Mouse (Mus musculus) liver, embryonic 16.5 days (tissue): ENCODE measurements at regions not wholly inside any gene's neighbourhood (a gene's known extent, or its start where the extent isn't known, plus 50 kb on each side); places are given as distances from the start of the nearest gene placed in this dataset.
A peak's percentile ranks its signal among the peaks of the same experiment; 100 is the strongest.
"Not testable (repeated sequence)": the region's sequence is repeated elsewhere in the genome, so short reads cannot be mapped to it uniquely, and the experiment has no call there.

Source experiments
- ATAC-seq: fragments of 200-750 bp; cut with Nextera tagmentation; 2 replicates; pipeline ENCODE4 v1.8.0; 2017; ENCODE audit warnings: low read depth, mild to moderate bottlenecking, moderate number of reproducible peaks, moderate library complexity
- H3K27ac ChIP-seq: fragments of 300-500 bp; sonication (generic); 2 replicates; pipeline ENCODE4 v1.5.1; 2014; ENCODE audit warnings: mild to moderate bottlenecking, low read length
- H3K27me3 ChIP-seq: fragments of 300-500 bp; sonication (generic); 2 replicates; pipeline ENCODE4 v1.6.1; 2014; ENCODE audit warnings: low read depth, low read length, mixed read lengths; ENCODE audit not compliant: control insufficient read depth, insufficient read depth
- H3K36me3 ChIP-seq: fragments of 300-500 bp; sonication (generic); 2 replicates; pipeline ENCODE4 v1.6.1; 2014; ENCODE audit warnings: mild to moderate bottlenecking; ENCODE audit not compliant: control insufficient read depth, insufficient read depth
- H3K4me1 ChIP-seq: fragments of 300-500 bp; sonication (generic); 2 replicates; pipeline ENCODE4 v1.6.1; 2014; ENCODE audit warnings: low read depth, low read length, mixed read lengths; ENCODE audit not compliant: control insufficient read depth
- H3K4me2 ChIP-seq: fragments of 300-500 bp; sonication (generic); 2 replicates; pipeline ENCODE4 v1.6.1; 2014; ENCODE audit warnings: low read depth, low read length, mixed read lengths
- H3K4me3 ChIP-seq: fragments of 300-500 bp; sonication (generic); 2 replicates; pipeline ENCODE4 v1.5.1; 2014; ENCODE audit warnings: low read depth, mild to moderate bottlenecking, low read length
- H3K9ac ChIP-seq: fragments of 300-500 bp; sonication (generic); 2 replicates; pipeline ENCODE4 v1.6.1; 2014; ENCODE audit warnings: low read depth, low read length
- H3K9me3 ChIP-seq: fragments of 300-500 bp; sonication (generic); replicated peaks from 2 replicates; pipeline ENCODE4 v1.6.1; 2016; ENCODE audit warnings: low read length; ENCODE audit not compliant: control insufficient read depth
- WGBS: fragments of 180-500 bp; shearing (Covaris S2); extraction: QIAGEN DNeasy Blood & Tissue Kit; methylation state at CpG from one replicate; pipeline ENCODE4 v1.1.7; 2014; ENCODE audit not compliant: insufficient replicate concordance; 5-methylcytosine and 5-hydroxymethylcytosine counted together

GRCm38 (mm10) chr3:18787531-18788176 is 839.4 kb downstream of the Cypt12 start:
- Histone ChIP-seq H3K4me2 (no peak overlapping the region), H3K36me3 (no peaks in the 10 kb centered on the region), H3K27ac (no peak overlapping the region), H3K9me3 (no peaks in the 10 kb centered on the region), H3K4me3 (no peak overlapping the region), H3K4me1 (no peaks in the 10 kb centered on the region), H3K27me3 (no peaks in the 10 kb centered on the region), H3K9ac (no peak overlapping the region)
- WGBS = 43% methylated on average over 8 of the region's 8 CpGs
- no peak for ATAC-seq

- H3K27ac ChIP-seq = no peak overlapping the region
- H3K9me3 ChIP-seq = no peaks in the 10 kb centered on the region
- no peak overlapping the region for H3K4me3 ChIP-seq
- H3K4me2 ChIP-seq = no peak overlapping the region
- ATAC-seq = no peak
- WGBS = 68% methylated on average over 3 of the region's 3 CpGs
- no peaks in the 10 kb centered on the region for H3K27me3 ChIP-seq
- no peaks in the 10 kb centered on the region for H3K4me1 ChIP-seq
- no peaks in the 10 kb centered on the region for H3K36me3 ChIP-seq
- H3K9ac ChIP-seq = no peak overlapping the region
Measured at GRCm38 (mm10) chr3:18802794-18803193, 825.7 kb downstream of the 1700064H15Rik start.

- not testable (repeated sequence) for H3K27ac ChIP-seq, H3K27me3 ChIP-seq, H3K9ac ChIP-seq, H3K4me1 ChIP-seq, H3K4me2 ChIP-seq, H3K4me3 ChIP-seq, H3K36me3 ChIP-seq, ATAC-seq, H3K9me3 ChIP-seq
- 20% methylated on average over 2 of the region's 2 CpGs for WGBS
Measured at GRCm38 (mm10) chr3:18828788-18829320, 799.6 kb downstream of the 1700064H15Rik start.

GRCm38 (mm10) chr3:18868117-18868739 is 760.2 kb downstream of the 1700064H15Rik start:
- no peak overlapping the region for H3K9ac ChIP-seq

GRCm38 (mm10) chr3:18868758-18869157 is 759.7 kb downstream of the 1700064H15Rik start:
- Histone ChIP-seq H3K4me1 (no peaks in the 10 kb centered on the region), H3K4me3 (no peak overlapping the region), H3K9me3 (no peaks in the 10 kb centered on the region), H3K36me3 (no peaks in the 10 kb centered on the region), H3K27ac (no peak overlapping the region), H3K4me2 (no peak overlapping the region), H3K9ac (no peak overlapping the region), H3K27me3 (no peaks in the 10 kb centered on the region)
- ATAC-seq = no peak
- WGBS = 37% methylated on average over 2 of the region's 2 CpGs

More at GRCm38 (mm10) chr3:18868117-18868739, 760.2 kb downstream of the 1700064H15Rik start:
- ATAC-seq = no peak
- H3K4me1 ChIP-seq = no peaks in the 10 kb centered on the region
- no peak overlapping the region for H3K4me2 ChIP-seq
- no peaks in the 10 kb centered on the region for H3K9me3 ChIP-seq
- 54% methylated on average over 4 of the region's 4 CpGs for WGBS
- no peaks in the 10 kb centered on the region for H3K27me3 ChIP-seq
- no peak overlapping the region for H3K27ac ChIP-seq
- no peak overlapping the region for H3K4me3 ChIP-seq
- no peaks in the 10 kb centered on the region for H3K36me3 ChIP-seq

GRCm38 (mm10) chr3:18877060-18877459 is 751.4 kb downstream of the 1700064H15Rik start:
- Histone ChIP-seq H3K36me3 (no peaks in the 10 kb centered on the region), H3K4me1 (no peaks in the 10 kb centered on the region), H3K27me3 (no peaks in the 10 kb centered on the region), H3K27ac (peak overlapping the region; percentile 29; the same call in 1 of the 2 replicates), H3K9me3 (no peaks in the 10 kb centered on the region), H3K4me2 (no peak overlapping the region), H3K4me3 (no peak overlapping the region), H3K9ac (no peak overlapping the region)
- 43% methylated on average over 1 of the region's 1 CpGs for WGBS
- peak; percentile 92 for ATAC-seq

GRCm38 (mm10) chr3:18877572-18877971 is 750.9 kb downstream of the 1700064H15Rik start:
- H3K4me1 ChIP-seq = no peaks in the 10 kb centered on the region
- H3K9me3 ChIP-seq = no peaks in the 10 kb centered on the region
- peak; percentile 65; the same call in 1 of the 2 replicates for ATAC-seq
- H3K4me3 ChIP-seq = no peak overlapping the region
- H3K27ac ChIP-seq = no peak overlapping the region
- no peaks in the 10 kb centered on the region for H3K27me3 ChIP-seq
- H3K36me3 ChIP-seq = no peaks in the 10 kb centered on the region
- H3K9ac ChIP-seq = no peak overlapping the region
- 49% methylated on average over 3 of the region's 3 CpGs for WGBS
- no peak overlapping the region for H3K4me2 ChIP-seq

- no peaks in the 10 kb centered on the region for H3K27me3 ChIP-seq
- no peaks in the 10 kb centered on the region for H3K36me3 ChIP-seq
- peak; percentile 47; the same call in 1 of the 2 replicates for ATAC-seq
- no peak overlapping the region for H3K9ac ChIP-seq
- H3K27ac ChIP-seq = no peak overlapping the region
- no peak overlapping the region for H3K4me2 ChIP-seq
- 49% methylated on average over 2 of the region's 2 CpGs for WGBS
- H3K9me3 ChIP-seq = no peaks in the 10 kb centered on the region
- H3K4me3 ChIP-seq = no peak overlapping the region
- no peaks in the 10 kb centered on the region for H3K4me1 ChIP-seq
Measured at GRCm38 (mm10) chr3:18881186-18881585, 747.3 kb downstream of the 1700064H15Rik start.

- no peak overlapping the region for H3K4me2 ChIP-seq
- 64% methylated on average over 2 of the region's 2 CpGs for WGBS
- no peaks in the 10 kb centered on the region for H3K36me3 ChIP-seq
- H3K27me3 ChIP-seq = no peaks in the 10 kb centered on the region
- no peak overlapping the region for H3K4me3 ChIP-seq
- ATAC-seq = no peak
- H3K9ac ChIP-seq = no peak overlapping the region
- no peaks in the 10 kb centered on the region for H3K9me3 ChIP-seq
- H3K4me1 ChIP-seq = no peaks in the 10 kb centered on the region
- H3K27ac ChIP-seq = no peak overlapping the region
Measured at GRCm38 (mm10) chr3:18892813-18893212, 735.7 kb downstream of the 1700064H15Rik start.
